Mouse (Mus musculus) hindbrain, embryonic 13.5 days (tissue): ENCODE measurements around the gene Prdm9. TPM values are rescaled to one million over a fixed set of nuclear protein-coding genes. Genes with fewer than 3 reads are reported as not detected.
A peak's percentile ranks its signal among the peaks of the same experiment; 100 is the strongest.
"Not testable (repeated sequence)": the region's sequence is repeated elsewhere in the genome, so short reads cannot be mapped to it uniquely, and the experiment has no call there.

Experiments used
- ATAC-seq: fragments of 200-750 bp; cut with Nextera tagmentation; 2 replicates; pipeline ENCODE4 v1.8.0; 2017; ENCODE audit warnings: moderate TSS enrichment; ENCODE audit not compliant: low FRiP score
- H3K27ac ChIP-seq: fragments of 300-500 bp; sonication (generic); 2 replicates; pipeline ENCODE4 v1.5.1; 2015; ENCODE audit warnings: inconsistent platforms, mild to moderate bottlenecking, moderate library complexity
- H3K27me3 ChIP-seq: fragments of 300-500 bp; sonication (generic); 2 replicates; pipeline ENCODE4 v1.6.1; 2015; ENCODE audit warnings: mild to moderate bottlenecking, inconsistent platforms
- H3K36me3 ChIP-seq: fragments of 300-500 bp; sonication (generic); 2 replicates; pipeline ENCODE4 v1.6.1; 2015; ENCODE audit warnings: mild to moderate bottlenecking, inconsistent platforms
- H3K4me1 ChIP-seq: fragments of 300-500 bp; sonication (generic); replicated peaks from 2 replicates; pipeline ENCODE4 v1.6.1; 2015; ENCODE audit warnings: inconsistent platforms
- H3K4me2 ChIP-seq: fragments of 300-500 bp; sonication (generic); 2 replicates; pipeline ENCODE4 v1.6.1; 2015; ENCODE audit warnings: inconsistent platforms, mild to moderate bottlenecking, moderate library complexity
- H3K4me3 ChIP-seq: fragments of 300-500 bp; sonication (generic); 2 replicates; pipeline ENCODE4 v1.5.1; 2015; ENCODE audit warnings: mild to moderate bottlenecking, inconsistent platforms
- H3K9ac ChIP-seq: fragments of 300-500 bp; sonication (generic); 2 replicates; pipeline ENCODE4 v1.6.1; 2015; ENCODE audit warnings: mild to moderate bottlenecking, inconsistent platforms
- H3K9me3 ChIP-seq: fragments of 300-500 bp; sonication (generic); 2 replicates; pipeline ENCODE4 v1.6.1; 2016; ENCODE audit warnings: inconsistent platforms
- WGBS: fragments of 180-500 bp; shearing (Covaris S2); methylation state at CpG from one replicate; pipeline ENCODE4 v1.1.7; 2015; 5-methylcytosine and 5-hydroxymethylcytosine counted together
- polyA plus RNA-seq: library from polyadenylated mRNA; unstranded; fragments of >200 nt; fragmentation: Nextera tagmentation; extraction: Ambion mirVana; gene quantifications from 2 replicates; pipeline ENCODE4 v1.2.1, GENCODE M21; 2015

Prdm9 gene
- polyA plus RNA-seq, 1 experiment from 2014 or later: 2.6 TPM

- Histone ChIP-seq H3K4me3 (no peak overlapping the region), H3K9ac (no peak overlapping the region), H3K4me2 (no peak overlapping the region), H3K36me3 (no peaks in the 10 kb centered on the region), H3K27ac (no peak overlapping the region), H3K4me1 (peaks cover 6% of the 10 kb centered on the region), H3K27me3 (no peaks in the 10 kb centered on the region), H3K9me3 (no peaks in the 10 kb centered on the region)
- 88% methylated on average over 2 of the region's 2 CpGs for WGBS
- ATAC-seq: no peak
Measured at GRCm38 (mm10) chr17:15559946-15560345, 4.2 kb downstream of the Prdm9 start.

GRCm38 (mm10) chr17:15549713-15550112 lies 14.4 kb downstream of the Prdm9 start:
- Histone ChIP-seq H3K36me3 (peaks cover 5% of the 10 kb centered on the region; the same call in 1 of the 2 replicates), H3K9ac (no peak overlapping the region), H3K4me3 (no peak overlapping the region), H3K27ac (no peak overlapping the region), H3K4me2 (no peak overlapping the region), H3K9me3 (peaks cover 5% of the 10 kb centered on the region; the same call in 1 of the 2 replicates), H3K27me3 (no peaks in the 10 kb centered on the region), H3K4me1 (no peaks in the 10 kb centered on the region)
- 42% methylated on average over 1 of the region's 1 CpGs for WGBS
- no peak for ATAC-seq

- no peaks in the 10 kb centered on the region for H3K27me3 ChIP-seq
- peaks cover 5% of the 10 kb centered on the region; the same call in 1 of the 2 replicates for H3K9me3 ChIP-seq
- no peak for ATAC-seq
- no peak overlapping the region for H3K27ac ChIP-seq
- H3K36me3 ChIP-seq: 0 out of 2 replicates have a peak, but pooled peaks cover 6% of the 10 kb centered on the region
- no peak overlapping the region for H3K4me3 ChIP-seq
- H3K4me1 ChIP-seq: no peaks in the 10 kb centered on the region
- no peak overlapping the region for H3K9ac ChIP-seq
- H3K4me2 ChIP-seq: no peak overlapping the region
- 74% methylated on average over 4 of the region's 4 CpGs for WGBS
Measured at GRCm38 (mm10) chr17:15546440-15546839, 17.7 kb downstream of the Prdm9 start.

GRCm38 (mm10) chr17:15543868-15544267 lies 20.3 kb downstream of the Prdm9 start:
- not testable (repeated sequence) for H3K4me2 ChIP-seq, H3K9ac ChIP-seq, H3K27me3 ChIP-seq, H3K36me3 ChIP-seq, ATAC-seq, H3K4me3 ChIP-seq, H3K9me3 ChIP-seq, H3K4me1 ChIP-seq, H3K27ac ChIP-seq
- 61% methylated on average over 4 of the region's 4 CpGs for WGBS

- Histone ChIP-seq H3K27me3 (peaks cover 21% of the 10 kb centered on the region), H3K9me3 (peaks cover 5% of the 10 kb centered on the region; the same call in 1 of the 2 replicates), H3K4me3 (no peak overlapping the region), H3K4me2 (no peak overlapping the region), H3K4me1 (peaks cover 8% of the 10 kb centered on the region; the same call in 1 of the 2 replicates), H3K9ac (no peak overlapping the region), H3K36me3 (0 out of 2 replicates have a peak, but pooled peaks cover 6% of the 10 kb centered on the region), H3K27ac (no peak overlapping the region)
- 78% methylated on average over 4 of the region's 4 CpGs for WGBS
- ATAC-seq: no peak
Measured at GRCm38 (mm10) chr17:15540309-15540708, 23.8 kb downstream of the Prdm9 start.

GRCm38 (mm10) chr17:15536457-15536904 lies 27.7 kb downstream of the Prdm9 start:
- H3K27me3 ChIP-seq: peaks cover 26% of the 10 kb centered on the region
- H3K4me3 ChIP-seq: peak overlapping the region; percentile 54
- H3K4me2 ChIP-seq: peak overlapping the region; percentile 89
- ATAC-seq: peak; percentile 57
- H3K9me3 ChIP-seq: no peaks in the 10 kb centered on the region
- no peak overlapping the region for H3K27ac ChIP-seq
- peaks cover 8% of the 10 kb centered on the region; the same call in 1 of the 2 replicates for H3K4me1 ChIP-seq
- peak overlapping the region; percentile 76 for H3K9ac ChIP-seq
- WGBS: under 1% methylated on average over 33 of the region's 33 CpGs
- no peaks in the 10 kb centered on the region for H3K36me3 ChIP-seq

GRCm38 (mm10) chr17:15535943-15536342 lies 28.2 kb downstream of the Prdm9 start:
- no peak for ATAC-seq
- Histone ChIP-seq H3K9me3 (no peaks in the 10 kb centered on the region), H3K4me1 (peaks cover 8% of the 10 kb centered on the region; the same call in 1 of the 2 replicates), H3K36me3 (no peaks in the 10 kb centered on the region), H3K27ac (no peak overlapping the region), H3K27me3 (peaks cover 26% of the 10 kb centered on the region), H3K4me2 (peak overlapping the region; percentile 89), H3K4me3 (peak overlapping the region; percentile 54), H3K9ac (peak overlapping the region; percentile 76)
- WGBS: 17% methylated on average over 8 of the region's 8 CpGs

GRCm38 (mm10) chr17:15535162-15535800 lies 28.9 kb downstream of the Prdm9 start:
- H3K4me3 ChIP-seq: no peak overlapping the region
- peaks cover 8% of the 10 kb centered on the region; the same call in 1 of the 2 replicates for H3K4me1 ChIP-seq
- H3K9ac ChIP-seq: no peak overlapping the region
- ATAC-seq: no peak
- no peaks in the 10 kb centered on the region for H3K36me3 ChIP-seq
- no peaks in the 10 kb centered on the region for H3K9me3 ChIP-seq
- no peak overlapping the region for H3K27ac ChIP-seq
- WGBS: 69% methylated on average over 11 of the region's 11 CpGs
- H3K4me2 ChIP-seq: no peak overlapping the region; the same call in 1 of the 2 replicates
- peaks cover 24% of the 10 kb centered on the region for H3K27me3 ChIP-seq

GRCm38 (mm10) chr17:15530141-15530540 lies 34.0 kb downstream of the Prdm9 start:
- Histone ChIP-seq H3K9me3 (no peaks in the 10 kb centered on the region), H3K9ac (no peak overlapping the region), H3K36me3 (peaks cover 5% of the 10 kb centered on the region), H3K27me3 (peaks cover 3% of the 10 kb centered on the region), H3K4me3 (no peak overlapping the region), H3K4me2 (no peak overlapping the region), H3K27ac (no peak overlapping the region), H3K4me1 (peaks cover 18% of the 10 kb centered on the region)
- 6% methylated on average over 5 of the region's 5 CpGs for WGBS
- ATAC-seq: no peak

GRCm38 (mm10) chr17:15528887-15529286 lies 35.3 kb downstream of the Prdm9 start:
- Histone ChIP-seq H3K9me3 (no peaks in the 10 kb centered on the region), H3K36me3 (peaks cover 18% of the 10 kb centered on the region), H3K4me1 (peaks cover 18% of the 10 kb centered on the region), H3K27ac (no peak overlapping the region), H3K4me2 (no peak overlapping the region), H3K27me3 (no peaks in the 10 kb centered on the region), H3K9ac (no peak overlapping the region), H3K4me3 (no peak overlapping the region)
- WGBS: 80% methylated on average over 2 of the region's 2 CpGs
- ATAC-seq: no peak

- WGBS: 58% methylated on average over 3 of the region's 3 CpGs
- Histone ChIP-seq H3K9ac (peak overlapping the region; percentile 88), H3K27me3 (no peaks in the 10 kb centered on the region), H3K4me3 (peak overlapping the region; percentile 88), H3K4me1 (peaks cover 18% of the 10 kb centered on the region), H3K4me2 (peak overlapping the region; percentile 74), H3K36me3 (peaks cover 25% of the 10 kb centered on the region), H3K27ac (peak overlapping the region; percentile 80; the same call in 1 of the 2 replicates), H3K9me3 (no peaks in the 10 kb centered on the region)
- ATAC-seq: no peak
Measured at GRCm38 (mm10) chr17:15527811-15528136, 36.4 kb downstream of the Prdm9 start.

GRCm38 (mm10) chr17:15526986-15527810 lies 37.0 kb downstream of the Prdm9 start, which contains the start of gene Pdcd2:
TSS of gene Pdcd2 (minus strand) at chr17:15527301.
- peak within 1 kb of the TSS; percentile 88 for H3K4me3 ChIP-seq
- peak within 1 kb of the TSS; percentile 88 for H3K9ac ChIP-seq
- ATAC-seq: peak; percentile 96
- H3K4me1 ChIP-seq: peaks cover 18% of the 10 kb centered on the region
- H3K4me2 ChIP-seq: peak within 1 kb of the TSS; percentile 74
- H3K36me3 ChIP-seq: peaks cover 29% of the 10 kb centered on the region
- H3K27ac ChIP-seq: peak within 1 kb of the TSS; percentile 80
- no peaks in the 10 kb centered on the region for H3K9me3 ChIP-seq
- H3K27me3 ChIP-seq: no peaks in the 10 kb centered on the region
- WGBS: 2% methylated on average over 55 of the region's 55 CpGs
